Mouse (Mus musculus): Measurements from ENCODE around the gene Slc9a3r1.
A peak's percentile ranks its signal among the peaks of the same experiment; 100 is the strongest.

The Slc9a3r1 gene

GRCm38 (mm10) chr11:115188539-115189231 lies 25.5 kb downstream of the Slc9a3r1 start:
- no peak for DNase-seq (ENCODE audit: low spot score in 2 of 2)

GRCm38 (mm10) chr11:115189304-115189703 lies 26.2 kb downstream of the Slc9a3r1 start:
- no peak for DNase-seq (ENCODE audit: low spot score in 2 of 2)

- peak; percentile 52 to 72 for DNase-seq (ENCODE audit: low spot score in 2 of 2)
These were observed 29.0 kb downstream of the Slc9a3r1 start for GRCm38 (mm10) chr11:115192180-115192579.

- DNase-seq (ENCODE audit: low spot score in 2 of 2), result no peak
These were observed 31.6 kb downstream of the Slc9a3r1 start for GRCm38 (mm10) chr11:115194693-115195092.

- no peak for DNase-seq (ENCODE audit: low spot score in 2 of 2)
These were observed 32.8 kb downstream of the Slc9a3r1 start for GRCm38 (mm10) chr11:115195933-115196332.

GRCm38 (mm10) chr11:115197558-115197957 lies 34.4 kb downstream of the Slc9a3r1 start:
- no peak for DNase-seq (ENCODE audit: low spot score in 2 of 2)

GRCm38 (mm10) chr11:115198932-115199384 lies 35.8 kb downstream of the Slc9a3r1 start:
- DNase-seq (ENCODE audit: low spot score in 2 of 2), result no peak

- DNase-seq (ENCODE audit: low spot score in 2 of 2), result no peak
These were observed 37.4 kb downstream of the Slc9a3r1 start for GRCm38 (mm10) chr11:115200520-115200919.

GRCm38 (mm10) chr11:115202316-115202715 lies 39.2 kb downstream of the Slc9a3r1 start:
- DNase-seq (ENCODE audit: low spot score in 2 of 2), result peak; percentile 80 to 90

- no peak for DNase-seq (ENCODE audit: low spot score in 2 of 2)
These were observed 39.6 kb downstream of the Slc9a3r1 start for GRCm38 (mm10) chr11:115202756-115203155.

- no peak for DNase-seq (ENCODE audit: low spot score in 2 of 2)
These were observed 45.0 kb downstream of the Slc9a3r1 start for GRCm38 (mm10) chr11:115208126-115208525.

- no peak for DNase-seq (ENCODE audit: low spot score in 2 of 2)
These were observed 45.9 kb downstream of the Slc9a3r1 start for GRCm38 (mm10) chr11:115208776-115209732.

GRCm38 (mm10) chr11:115209958-115210357 lies 46.8 kb downstream of the Slc9a3r1 start:
- no peak for DNase-seq (ENCODE audit: low spot score in 2 of 2)

- peak; percentile 62 to 63 for DNase-seq (ENCODE audit: low spot score in 2 of 2)
These were observed 49.0 kb downstream of the Slc9a3r1 start for GRCm38 (mm10) chr11:115212116-115212515.

GRCm38 (mm10) chr11:115215123-115215522 lies 52.0 kb downstream of the Slc9a3r1 start:
- DNase-seq (ENCODE audit: low spot score in 2 of 2), result no peak

GRCm38 (mm10) chr11:115217439-115218410 lies 54.6 kb downstream of the Slc9a3r1 start:
- peak; percentile 49 to 51 for DNase-seq (ENCODE audit: low spot score in 2 of 2)

- no peak for DNase-seq (ENCODE audit: low spot score in 2 of 2)
These were observed 56.1 kb downstream of the Slc9a3r1 start for GRCm38 (mm10) chr11:115219263-115219662.

- no peak for DNase-seq (ENCODE audit: low spot score in 2 of 2)
These were observed 56.5 kb downstream of the Slc9a3r1 start for GRCm38 (mm10) chr11:115219685-115220084.

GRCm38 (mm10) chr11:115222077-115222476 lies 58.9 kb downstream of the Slc9a3r1 start:
- peak in 1 of 2 experiments; percentile 49 for DNase-seq (ENCODE audit: low spot score in 2 of 2)

GRCm38 (mm10) chr11:115222570-115222969 lies 59.4 kb downstream of the Slc9a3r1 start:
- DNase-seq (ENCODE audit: low spot score in 2 of 2), result no peak

GRCm38 (mm10) chr11:115223451-115223850 lies 60.3 kb downstream of the Slc9a3r1 start:
- DNase-seq (ENCODE audit: low spot score in 2 of 2), result no peak
